ENCODE assay signal across 11 mouse cellular contexts in the genomic region with DNA sequence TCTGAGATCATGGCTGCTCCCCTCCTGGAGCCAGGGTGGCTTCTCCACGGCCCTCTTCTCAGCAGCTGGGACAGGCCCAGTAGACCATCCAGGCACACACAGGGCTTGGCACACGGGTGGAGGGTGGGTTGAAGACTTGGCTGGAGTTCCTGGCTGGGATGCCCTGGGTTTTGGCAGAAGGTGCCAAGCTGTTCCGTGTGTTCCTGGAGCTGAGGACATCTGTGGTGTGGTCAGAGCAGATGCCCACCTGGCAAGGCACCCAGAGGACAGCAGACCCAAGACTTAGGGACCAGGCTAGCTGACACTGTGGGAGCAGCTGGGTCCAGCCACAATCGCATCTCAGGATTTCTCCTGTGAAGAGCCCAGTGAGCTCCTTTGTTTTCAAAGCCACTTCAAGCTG. TPM values are rescaled to one million over a fixed set of nuclear protein-coding genes. Genes with fewer than 3 reads are reported as not detected.
A peak's percentile ranks its signal among the peaks of the same experiment; 100 is the strongest.
DNase-seq lines count a peak whose midpoint lies in the region; ATAC-seq lines count a peak whose summit lies in the region.
"Had no signal": no experiment of that assay in that cellular context is flagged by ENCODE, and none has a peak within 500 bp of the region (broad histone marks: within the 10 kb centered on the region; RNA-seq: fewer than 3 reads in every experiment).

No protein-coding gene starts in this region.

- no peak overlapping the region for H3K4me3 ChIP-seq in heart, embryonic 12.5 days

- DNase-seq in heart, adult 18-20 months: peak; percentile 10 to 20
- peak; percentile 65 to 75 for DNase-seq in right cerebral cortex, postnatal 10 days (ENCODE audit: low spot score in 2 of 2)
- no peak for DNase-seq in right cerebral cortex, adult 2 months (ENCODE audit: low spot score in 2 of 2)
- DNase-seq in cerebellum, postnatal 25 days: peak; percentile 88
- peak; percentile 49 to 57 for DNase-seq in layer of hippocampus, postnatal 36 days
- DNase-seq in lung, postnatal 14 days: no peak
- DNase-seq: kidney, postnatal 10 days; lung, postnatal 10 days; right cerebral cortex, postnatal 25 days had no signal

- H3K4me1 ChIP-seq in heart, embryonic 12.5 days (replicated peaks): peaks cover 23% of the 10 kb centered on the region

- ATAC-seq in heart, embryonic 12.5 days (ENCODE audit: insufficient number of reproducible peaks, low FRiP score): no peak
- ATAC-seq in megakaryocyte, adult 5-6 weeks (ENCODE audit: poor library complexity, severe bottlenecking): no peak

- WGBS in heart, embryonic 12.5 days: 82% methylated on average over 4 of the region's 4 CpGs

- no peak overlapping the region for H3K9ac ChIP-seq in heart, embryonic 12.5 days

- H3K27me3 ChIP-seq in heart, embryonic 12.5 days (replicated peaks): peaks cover 14% of the 10 kb centered on the region; the same call in 1 of the 2 replicates

- H3K27ac ChIP-seq in heart, embryonic 12.5 days (ENCODE audit: poor library complexity, severe bottlenecking): no peak overlapping the region

- no peak overlapping the region for H3K4me2 ChIP-seq in heart, embryonic 12.5 days

- no peaks in the 10 kb centered on the region for H3K36me3 ChIP-seq in heart, embryonic 12.5 days

- no peaks in the 10 kb centered on the region for H3K9me3 ChIP-seq in heart, embryonic 12.5 days (replicated peaks)

RNA-seq across cellular contexts. Expression of gene Ppp4r2, which starts 59.1 kb away (rescaled TPM):
- total RNA-seq in heart, adult 18-20 months (2021): 10 to 100 TPM; 47.2 to 52.9 TPM
- 16.1 and 18.5 TPM in 2 replicates for polyA plus RNA-seq in heart, embryonic 12.5 days (2016; fragmentation: Nextera tagmentation; extraction: Ambion mirVana)
- 10 to 100 TPM; 77.7 to 85.4 TPM for total RNA-seq in layer of hippocampus, postnatal 36 days (2021)
- 45.4 and 53.3 TPM in 2 replicates for total RNA-seq in megakaryocyte, adult 5-6 weeks (2015)
- total RNA-seq in megakaryocyte, adult 5-6 weeks (2017): 76.6 and 88.4 TPM in 2 replicates

Comparison
In these comparisons a context has a peak if more than half of its experiments do, and no peak if none do; other contexts are left out.
1. DNase-seq: peak in heart, adult 18-20 months (2 of 2), right cerebral cortex, postnatal 10 days (2 of 2), cerebellum, postnatal 25 days (2 of 2) and layer of hippocampus, postnatal 36 days (2 of 2); none in right cerebral cortex, adult 2 months (0 of 2) and lung, postnatal 14 days (single experiment).